Mouse (Mus musculus) heart, postnatal 0 days (tissue): ENCODE measurements at regions not wholly inside any gene's neighbourhood (a gene's known extent, or its start where the extent isn't known, plus 50 kb on each side); places are given as distances from the start of the nearest gene placed in this dataset.

ENCODE experiments used
- CTCF ChIP-seq: IDR thresholded peaks from 2 replicates; pipeline ENCODE4 v1.5.1; 2016; ENCODE audit warnings: antibody characterized with exemption, control low read depth, low read depth
- EP300 ChIP-seq: IDR thresholded peaks from 2 replicates; pipeline ENCODE4 v1.6.1; 2016; ENCODE audit warnings: antibody characterized with exemption, low read depth

GRCm38 (mm10) chr13:37638071-37638511, 140.1 kb upstream of the Rreb1 start:
- TF ChIP-seq CTCF (no peak), EP300 (no peak; the same call in 1 of the 2 replicates)
